ENCODE assay signal across 27 mouse cellular contexts in the genomic region with DNA sequence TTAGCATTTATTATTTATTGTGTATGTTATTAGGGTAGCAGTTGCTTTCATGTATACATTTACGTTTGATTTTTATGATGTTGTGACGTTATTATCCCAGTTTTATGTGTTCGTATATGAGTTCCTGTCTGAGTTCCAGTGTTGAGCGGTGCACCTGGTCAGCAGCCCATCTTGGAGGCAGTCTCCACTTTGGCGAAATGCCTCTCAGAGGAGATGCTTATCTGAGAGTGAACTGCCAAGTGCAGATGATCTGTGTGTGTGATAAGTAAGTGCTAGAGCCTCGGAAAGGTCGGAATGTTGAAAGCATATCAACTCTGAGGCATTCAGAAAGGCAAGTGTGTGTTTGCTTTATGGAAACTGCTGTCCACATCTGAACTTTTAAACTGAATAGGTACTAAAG. TPM values are rescaled to one million over a fixed set of nuclear protein-coding genes. Genes with fewer than 3 reads are reported as not detected.
DNase-seq lines count a peak whose midpoint lies in the region; ATAC-seq and TF ChIP-seq lines count a peak whose summit lies in the region.
"Had no signal": no experiment of that assay in that cellular context is flagged by ENCODE, and none has a peak within 500 bp of the region (broad histone marks: within the 10 kb centered on the region; RNA-seq: fewer than 3 reads in every experiment).

No protein-coding gene starts in this region.

- ATAC-seq in kidney, embryonic 14.5 days (ENCODE audit: low FRiP score, low TSS enrichment): no peak
- no peak for ATAC-seq in liver, embryonic 13.5 days (ENCODE audit: low read depth)
- no peak for ATAC-seq in stomach, postnatal 0 days (ENCODE audit: low FRiP score, low TSS enrichment)
- ATAC-seq in midbrain, embryonic 15.5 days (replicated peaks): no peak
- ATAC-seq: forebrain, postnatal 0 days; hindbrain, postnatal 0 days; midbrain, embryonic 16.5 days; Patski had no signal

- no peak overlapping the region for H3K4me2 ChIP-seq in kidney, embryonic 14.5 days (replicated peaks; ENCODE audit: low read depth, low read length)
- no peak overlapping the region for H3K4me2 ChIP-seq in liver, embryonic 13.5 days
- no peak overlapping the region for H3K4me2 ChIP-seq in stomach, postnatal 0 days (replicated peaks; ENCODE audit: low read depth)
- H3K4me2 ChIP-seq in midbrain, embryonic 15.5 days: no peak overlapping the region
- H3K4me2 ChIP-seq: embryonic facial prominence, embryonic 15.5 days; forebrain, embryonic 12.5 days; hindbrain, embryonic 12.5 days; lung, embryonic 14.5 days had no signal

- H3K4me3 ChIP-seq in kidney, embryonic 14.5 days (ENCODE audit: low read length): no peak overlapping the region
- no peak overlapping the region for H3K4me3 ChIP-seq in liver, embryonic 13.5 days (replicated peaks)
- H3K4me3 ChIP-seq in stomach, postnatal 0 days (ENCODE audit: low read depth, low read length): no peak overlapping the region
- H3K4me3 ChIP-seq in midbrain, embryonic 15.5 days: no peak overlapping the region
- H3K4me3 ChIP-seq: embryonic facial prominence, embryonic 10.5 days; embryonic facial prominence, embryonic 15.5 days; forebrain, embryonic 12.5 days; hindbrain, embryonic 12.5 days; midbrain, embryonic 10.5 days had no signal

- 61% methylated on average over 7 of the region's 7 CpGs for WGBS in kidney, embryonic 14.5 days
- 67% methylated on average over 7 of the region's 7 CpGs for WGBS in liver, embryonic 13.5 days (ENCODE audit: insufficient replicate concordance)
- 47% methylated on average over 7 of the region's 7 CpGs for WGBS in stomach, postnatal 0 days
- 92% methylated on average over 7 of the region's 7 CpGs for WGBS in midbrain, embryonic 15.5 days

- peak; percentile 82 for DNase-seq in heart, adult 11 months
- DNase-seq in heart, postnatal 36 days: no peak
- DNase-seq in kidney, postnatal 25 days: peak; percentile 10 to 42
- no peak for DNase-seq in liver, embryonic 13.5 days
- no peak for DNase-seq in stomach, postnatal 0 days (ENCODE audit: low spot score)
- DNase-seq: adrenal gland, postnatal 10 days; cerebellum, adult 8-10 months; cerebellum, postnatal 25 days; forebrain, postnatal 0 days; gastrocnemius, postnatal 10 days; kidney, adult 18-20 months; left cerebral cortex, postnatal 4 days; lung, embryonic 14.5 days; lung, postnatal 14 days; thymus, adult 2 months; thymus, postnatal 36 days had no signal

- H3K9me3 ChIP-seq in kidney, embryonic 14.5 days (ENCODE audit: control insufficient read depth, low read length): no peaks in the 10 kb centered on the region
- no peaks in the 10 kb centered on the region for H3K9me3 ChIP-seq in liver, embryonic 13.5 days (replicated peaks)
- H3K9me3 ChIP-seq in stomach, postnatal 0 days (ENCODE audit: control insufficient read depth, low read length): no peaks in the 10 kb centered on the region
- H3K9me3 ChIP-seq in midbrain, embryonic 15.5 days: no peaks in the 10 kb centered on the region
- H3K9me3 ChIP-seq: embryonic facial prominence, embryonic 10.5 days; embryonic facial prominence, embryonic 15.5 days; forebrain, embryonic 12.5 days; hindbrain, embryonic 12.5 days; midbrain, embryonic 10.5 days had no signal

- no peak overlapping the region for H3K27ac ChIP-seq in kidney, embryonic 14.5 days (ENCODE audit: low read depth, low read length)
- H3K27ac ChIP-seq in liver, embryonic 13.5 days: peak overlapping the region; percentile 34; the same call in 1 of the 2 replicates
- 0 out of 2 replicates have a peak overlapping the region, but pooled peaks have one; percentile 13 for H3K27ac ChIP-seq in stomach, postnatal 0 days (replicated peaks)
- H3K27ac ChIP-seq in midbrain, embryonic 15.5 days: no peak overlapping the region
- H3K27ac ChIP-seq: embryonic facial prominence, embryonic 10.5 days; embryonic facial prominence, embryonic 15.5 days; forebrain, embryonic 12.5 days; hindbrain, embryonic 12.5 days; hindbrain, postnatal 0 days; midbrain, embryonic 10.5 days had no signal

- no peaks in the 10 kb centered on the region for H3K4me1 ChIP-seq in kidney, embryonic 14.5 days (ENCODE audit: control insufficient read depth, insufficient read depth, low read length)
- peaks cover 79% of the 10 kb centered on the region for H3K4me1 ChIP-seq in liver, embryonic 13.5 days (replicated peaks)
- no peaks in the 10 kb centered on the region; the same call in 1 of the 2 replicates for H3K4me1 ChIP-seq in stomach, postnatal 0 days (replicated peaks; ENCODE audit: control insufficient read depth, insufficient read depth)
- H3K4me1 ChIP-seq in midbrain, embryonic 15.5 days: no peaks in the 10 kb centered on the region

- H3K9ac ChIP-seq in kidney, embryonic 14.5 days (ENCODE audit: low read depth, low read length): no peak overlapping the region
- H3K9ac ChIP-seq in liver, embryonic 13.5 days: no peak overlapping the region
- H3K9ac ChIP-seq in stomach, postnatal 0 days (ENCODE audit: low read length): no peak overlapping the region
- H3K9ac ChIP-seq in midbrain, embryonic 15.5 days: no peak overlapping the region
- H3K9ac ChIP-seq: embryonic facial prominence, embryonic 15.5 days; forebrain, embryonic 12.5 days; forebrain, postnatal 0 days; hindbrain, embryonic 12.5 days; lung, embryonic 14.5 days had no signal

- TF ChIP-seq EP300 in stomach, postnatal 0 days (optimal IDR thresholded peaks at IDR 0.05): no peak

- TF ChIP-seq CTCF in stomach, postnatal 0 days (IDR thresholded peaks at IDR 0.05; ENCODE audit: low read depth): no peak

- no peaks in the 10 kb centered on the region for H3K36me3 ChIP-seq in kidney, embryonic 14.5 days (ENCODE audit: control insufficient read depth, insufficient read depth, low read length)
- H3K36me3 ChIP-seq in liver, embryonic 13.5 days: no peaks in the 10 kb centered on the region
- no peaks in the 10 kb centered on the region; the same call in 1 of the 2 replicates for H3K36me3 ChIP-seq in stomach, postnatal 0 days (ENCODE audit: control insufficient read depth, insufficient read depth, low read length)
- no peaks in the 10 kb centered on the region for H3K36me3 ChIP-seq in midbrain, embryonic 15.5 days (replicated peaks)
- H3K36me3 ChIP-seq: embryonic facial prominence, embryonic 10.5 days; embryonic facial prominence, embryonic 15.5 days; hindbrain, embryonic 12.5 days; midbrain, embryonic 10.5 days had no signal

- intact Hi-C loops in heart, postnatal 36 days (cut with DNase I): no loop called here

- no peaks in the 10 kb centered on the region for H3K27me3 ChIP-seq in kidney, embryonic 14.5 days (ENCODE audit: control insufficient read depth, insufficient read depth, low read length)
- no peaks in the 10 kb centered on the region for H3K27me3 ChIP-seq in liver, embryonic 13.5 days
- no peaks in the 10 kb centered on the region for H3K27me3 ChIP-seq in stomach, postnatal 0 days (ENCODE audit: control insufficient read depth, insufficient read depth, low read length)
- H3K27me3 ChIP-seq in midbrain, embryonic 15.5 days (replicated peaks): no peaks in the 10 kb centered on the region
- H3K27me3 ChIP-seq: CH12.LX; embryonic facial prominence, embryonic 15.5 days; forebrain, embryonic 12.5 days; hindbrain, embryonic 12.5 days; Patski had no signal

RNA-seq across cellular contexts. Expression of a gene that starts 13.1 kb away (rescaled TPM):
- total RNA-seq in heart, postnatal 36 days (2021): 10 to 100 TPM; 18.8 to 20.3 TPM
- polyA plus RNA-seq in kidney, embryonic 14.5 days (2014; fragmentation: Nextera tagmentation; extraction: Ambion mirVana): 23.9 and 42.1 TPM in 2 replicates
- 39.0 and 48.8 TPM in 2 replicates for polyA plus RNA-seq in liver, embryonic 13.5 days (2015; fragmentation: Nextera tagmentation; extraction: Ambion mirVana)
- polyA plus RNA-seq in stomach, postnatal 0 days (2015; fragmentation: Nextera tagmentation; extraction: Ambion mirVana): 51.4 and 55.0 TPM in 2 replicates
- 34.6 and 36.8 TPM in 2 replicates for polyA plus RNA-seq in midbrain, embryonic 15.5 days (2015; fragmentation: Nextera tagmentation; extraction: Ambion mirVana)

RNA-seq across cellular contexts. Expression of a gene that starts 13.3 kb away (rescaled TPM):
- total RNA-seq in heart, postnatal 36 days (2021): 10 to 100 TPM; 19.3 to 23.2 TPM
- 17.8 and 25.2 TPM in 2 replicates for polyA plus RNA-seq in kidney, embryonic 14.5 days (2014; fragmentation: Nextera tagmentation; extraction: Ambion mirVana)
- 15.5 and 15.7 TPM in 2 replicates for polyA plus RNA-seq in liver, embryonic 13.5 days (2015; fragmentation: Nextera tagmentation; extraction: Ambion mirVana)
- 15.0 and 16.2 TPM in 2 replicates for polyA plus RNA-seq in stomach, postnatal 0 days (2015; fragmentation: Nextera tagmentation; extraction: Ambion mirVana)
- polyA plus RNA-seq in midbrain, embryonic 15.5 days (2015; fragmentation: Nextera tagmentation; extraction: Ambion mirVana): 20.9 and 23.0 TPM in 2 replicates

RNA-seq across cellular contexts. Expression of a gene that starts 34.8 kb away (rescaled TPM):
- 10 to 100 TPM; 42.7 to 43.6 TPM for total RNA-seq in heart, postnatal 36 days (2021)
- 183 and 253 TPM in 2 replicates for polyA plus RNA-seq in kidney, embryonic 14.5 days (2014; fragmentation: Nextera tagmentation; extraction: Ambion mirVana)
- polyA plus RNA-seq in liver, embryonic 13.5 days (2015; fragmentation: Nextera tagmentation; extraction: Ambion mirVana): 77.7 and 97.1 TPM in 2 replicates
- 83.6 and 91.5 TPM in 2 replicates for polyA plus RNA-seq in stomach, postnatal 0 days (2015; fragmentation: Nextera tagmentation; extraction: Ambion mirVana)
- polyA plus RNA-seq in midbrain, embryonic 15.5 days (2015; fragmentation: Nextera tagmentation; extraction: Ambion mirVana): 75.0 and 76.5 TPM in 2 replicates

RNA-seq across cellular contexts. Expression of a gene that starts 34.9 kb away (rescaled TPM):
- 10 to 100 TPM in 1 of 2 experiments, 1 to 10 TPM in 1; 10.0 to 10.6 TPM for total RNA-seq in heart, postnatal 36 days (2021)
- polyA plus RNA-seq in kidney, embryonic 14.5 days (2014; fragmentation: Nextera tagmentation; extraction: Ambion mirVana): 20.2 and 32.8 TPM in 2 replicates
- polyA plus RNA-seq in liver, embryonic 13.5 days (2015; fragmentation: Nextera tagmentation; extraction: Ambion mirVana): 13.1 and 15.2 TPM in 2 replicates
- polyA plus RNA-seq in stomach, postnatal 0 days (2015; fragmentation: Nextera tagmentation; extraction: Ambion mirVana): 7.5 and 7.6 TPM in 2 replicates
- 15.6 and 16.5 TPM in 2 replicates for polyA plus RNA-seq in midbrain, embryonic 15.5 days (2015; fragmentation: Nextera tagmentation; extraction: Ambion mirVana)

Comparison
In these comparisons a context has a peak if more than half of its experiments do, and no peak if none do; other contexts are left out.
1. DNase-seq: peak in heart, adult 11 months (single experiment) and kidney, postnatal 25 days (2 of 2); none in heart, postnatal 36 days (0 of 2), liver, embryonic 13.5 days (single experiment) and stomach, postnatal 0 days (single experiment).
2. H3K27ac ChIP-seq: peak in liver, embryonic 13.5 days (single experiment) and stomach, postnatal 0 days (single experiment); none in kidney, embryonic 14.5 days (single experiment) and midbrain, embryonic 15.5 days (single experiment).